Mouse (Mus musculus) olfactory bulb, adult 2 months (tissue): Measurements from ENCODE around the gene Thrap3. TPM values are rescaled to one million over a fixed set of nuclear protein-coding genes. Genes with fewer than 3 reads are reported as not detected.

Experiments used
- H3K27ac ChIP-seq: fragments of 200-500 bp; 2 replicates; pipeline ENCODE4 v1.5.1; 2012; ENCODE audit warnings: low read depth, low read length; ENCODE audit not compliant: insufficient read depth
- H3K4me1 ChIP-seq: fragments of 200-500 bp; 2 replicates; pipeline ENCODE4 v1.6.1; 2012; ENCODE audit warnings: low read length; ENCODE audit not compliant: control insufficient read depth, insufficient read depth
- H3K4me3 ChIP-seq: fragments of 200-500 bp; 2 replicates; pipeline ENCODE4 v1.5.1; 2012; ENCODE audit warnings: mild to moderate bottlenecking, low read depth, low read length, moderate library complexity; ENCODE audit not compliant: insufficient read depth
- CTCF ChIP-seq: fragments of 200-500 bp; IDR thresholded peaks from 2 replicates; pipeline ENCODE4 v1.5.1; 2012; ENCODE audit warnings: low read depth, mild to moderate bottlenecking, low read length, moderate library complexity; ENCODE audit not compliant: insufficient read depth
- POLR2A ChIP-seq: fragments of 200-500 bp; IDR thresholded peaks from 2 replicates; pipeline ENCODE4 v1.6.1; 2012; ENCODE audit warnings: mild to moderate bottlenecking, low read depth, low read length, moderate library complexity; ENCODE audit not compliant: insufficient read depth
- WGBS: fragments of 180-500 bp; shearing (Covaris S2); methylation state at CpG from one replicate; pipeline ENCODE4 v1.1.7; 2018; 5-methylcytosine and 5-hydroxymethylcytosine counted together
- polyA plus RNA-seq: library from polyadenylated mRNA; stranded (reverse); fragments of >200 nt; gene quantifications from 2 replicates; pipeline ENCODE4 v1.2.4, GENCODE M21; 2012; ENCODE audit warnings: low replicate concordance; ENCODE audit not compliant: missing spikeins, insufficient read depth, insufficient read length

Gene Thrap3
- polyA plus RNA-seq, 1 experiment, result 165 TPM

DNA sequence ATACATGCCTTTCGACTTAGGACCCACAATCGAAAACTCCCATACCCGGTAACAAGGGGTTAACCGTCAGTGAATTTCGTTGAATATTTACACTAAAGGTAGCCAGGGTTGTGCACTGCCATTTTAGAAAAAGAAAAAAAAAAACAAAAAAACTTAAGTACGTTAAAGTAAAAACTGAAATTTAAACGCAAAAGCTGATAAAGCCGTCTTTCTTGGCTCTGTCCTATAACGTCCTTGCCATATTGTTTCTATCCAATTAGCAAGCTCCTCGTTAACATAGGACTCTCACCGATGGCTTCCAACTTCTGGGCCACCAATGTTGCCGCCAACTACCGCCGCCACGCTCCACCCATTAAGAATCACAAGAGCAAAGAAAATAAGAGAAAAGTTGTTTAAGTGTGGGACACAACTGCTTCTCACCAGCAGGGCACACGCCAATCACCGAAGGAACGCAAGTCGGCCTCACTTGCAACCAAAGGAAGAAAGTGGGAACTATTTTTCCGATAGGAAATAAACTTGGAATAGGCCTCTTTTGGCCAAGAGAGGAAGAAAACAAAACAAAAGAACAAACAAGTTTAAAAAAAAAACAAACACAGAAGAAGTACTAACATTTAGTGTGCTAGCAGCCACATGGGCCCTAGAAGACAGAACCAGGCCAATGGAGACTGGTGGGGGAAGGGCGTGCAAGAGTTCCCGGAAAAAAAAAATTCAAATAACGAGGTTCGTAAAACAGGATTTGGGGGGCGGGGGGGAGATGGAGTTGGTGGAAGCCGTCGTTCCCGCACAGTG lies 852 bp downstream of the Thrap3 start:
- Histone ChIP-seq H3K4me3 (peak overlapping the region; percentile 73), H3K4me1 (peaks cover 4% of the 10 kb centered on the region; the same call in 1 of the 2 replicates), H3K27ac (peak overlapping the region; percentile 84; the same call in 1 of the 2 replicates)
- WGBS, result under 1% methylated on average over 28 of the region's 28 CpGs
- TF ChIP-seq POLR2A (no peak), CTCF (no peak)

DNA sequence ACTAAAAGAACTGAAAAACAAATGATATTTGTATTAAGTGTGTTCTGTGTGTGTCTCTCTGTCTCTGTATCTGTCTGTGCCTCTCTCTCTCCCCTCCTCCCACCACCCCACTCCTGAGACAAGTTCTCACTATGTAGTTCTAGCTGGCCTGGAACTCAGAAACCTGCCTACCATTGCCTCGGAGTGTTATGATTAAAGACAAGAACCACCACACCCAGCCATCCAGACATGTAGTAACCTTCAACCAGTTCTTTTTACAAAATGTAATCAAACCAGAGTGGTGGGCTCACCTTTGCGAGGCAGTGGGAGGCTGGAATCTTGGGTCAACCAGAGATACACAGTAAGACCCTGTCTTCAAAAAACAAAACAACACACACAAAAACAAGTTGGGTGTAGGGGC lies 1.9 kb downstream of the Thrap3 start:
- H3K27ac ChIP-seq, result no peak overlapping the region
- TF ChIP-seq CTCF (no peak), POLR2A (no peak)
- H3K4me1 ChIP-seq, result peaks cover 4% of the 10 kb centered on the region; the same call in 1 of the 2 replicates
- 34% methylated on average over 2 of the region's 2 CpGs for WGBS
- no peak overlapping the region for H3K4me3 ChIP-seq

- TF ChIP-seq POLR2A, result no peak
- no peak for TF ChIP-seq CTCF
- H3K4me3 ChIP-seq, result no peak overlapping the region
- no peak overlapping the region for H3K27ac ChIP-seq
- H3K4me1 ChIP-seq, result peaks cover 4% of the 10 kb centered on the region; the same call in 1 of the 2 replicates
- 0% methylated on average over 1 of the region's 1 CpGs for WGBS
These were observed 2.5 kb downstream of the Thrap3 start for GRCm38 (mm10) chr4:126200036-126200435.

DNA sequence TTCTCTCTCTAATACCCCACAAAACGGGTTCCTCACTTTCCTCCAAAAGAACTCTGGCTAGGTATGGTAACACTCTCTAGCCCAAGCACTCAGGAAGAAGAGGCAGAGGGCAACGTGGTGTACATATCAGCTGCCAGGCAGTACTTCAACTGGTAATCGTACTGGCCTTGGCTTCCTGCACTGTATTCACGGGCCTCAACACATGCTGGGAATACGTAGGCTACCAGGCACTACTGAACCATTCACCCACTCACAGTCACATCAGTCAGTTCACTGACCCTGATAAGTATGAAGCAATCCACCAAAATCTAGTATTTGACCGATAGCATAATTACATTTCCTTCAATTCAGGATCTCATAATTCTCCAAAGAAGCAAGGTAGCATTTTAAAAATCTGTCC lies 3.0 kb downstream of the Thrap3 start:
- Histone ChIP-seq H3K4me1 (peaks cover 4% of the 10 kb centered on the region; the same call in 1 of the 2 replicates), H3K4me3 (no peak overlapping the region), H3K27ac (no peak overlapping the region)
- TF ChIP-seq CTCF (no peak), POLR2A (no peak)
- 41% methylated on average over 6 of the region's 6 CpGs for WGBS

GRCm38 (mm10) chr4:126197485-126197884 lies 5.1 kb downstream of the Thrap3 start:
- no peak for TF ChIP-seq POLR2A
- no peak for TF ChIP-seq CTCF
- 48% methylated on average over 3 of the region's 3 CpGs for WGBS

GRCm38 (mm10) chr4:126194916-126195315 lies 7.6 kb downstream of the Thrap3 start:
- TF ChIP-seq POLR2A (no peak), CTCF (no peak)
- Histone ChIP-seq H3K4me3 (no peak overlapping the region), H3K27ac (no peak overlapping the region), H3K4me1 (peaks cover 4% of the 10 kb centered on the region; the same call in 1 of the 2 replicates)
- 94% methylated on average over 4 of the region's 4 CpGs for WGBS

More at GRCm38 (mm10) chr4:126197485-126197884, 5.1 kb downstream of the Thrap3 start:
- H3K4me3 ChIP-seq, result no peak overlapping the region
- H3K4me1 ChIP-seq, result peaks cover 4% of the 10 kb centered on the region; the same call in 1 of the 2 replicates
- no peak overlapping the region for H3K27ac ChIP-seq

DNA sequence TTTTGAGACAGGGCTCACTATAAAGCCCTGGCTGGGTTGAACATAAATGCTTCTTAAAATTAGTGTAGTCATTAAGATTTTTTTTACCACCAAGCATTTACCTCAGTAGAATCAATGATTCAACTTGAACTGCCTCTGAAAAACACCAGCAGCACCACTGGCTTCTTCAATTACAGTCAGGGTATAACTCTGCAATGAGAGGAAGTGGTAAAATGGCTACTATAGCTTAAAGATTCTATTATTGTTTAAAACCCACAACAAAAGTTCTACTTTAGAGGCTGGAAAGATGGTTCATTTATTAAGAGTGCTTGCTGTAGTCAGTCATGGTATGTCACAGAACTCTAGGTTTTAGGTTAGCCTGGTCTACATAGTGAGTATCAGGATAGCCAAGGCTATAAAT lies 8.3 kb downstream of the Thrap3 start:
- Histone ChIP-seq H3K27ac (no peak overlapping the region), H3K4me1 (peaks cover 4% of the 10 kb centered on the region; the same call in 1 of the 2 replicates), H3K4me3 (no peak overlapping the region)
- TF ChIP-seq POLR2A, result no peak
- no peak for TF ChIP-seq CTCF

GRCm38 (mm10) chr4:126190636-126191035 lies 11.9 kb downstream of the Thrap3 start:
- no peak overlapping the region for H3K27ac ChIP-seq
- WGBS, result 81% methylated on average over 2 of the region's 2 CpGs
- H3K4me3 ChIP-seq, result no peak overlapping the region
- TF ChIP-seq CTCF (no peak), POLR2A (no peak)
- peaks cover 2% of the 10 kb centered on the region; the same call in 1 of the 2 replicates for H3K4me1 ChIP-seq

DNA sequence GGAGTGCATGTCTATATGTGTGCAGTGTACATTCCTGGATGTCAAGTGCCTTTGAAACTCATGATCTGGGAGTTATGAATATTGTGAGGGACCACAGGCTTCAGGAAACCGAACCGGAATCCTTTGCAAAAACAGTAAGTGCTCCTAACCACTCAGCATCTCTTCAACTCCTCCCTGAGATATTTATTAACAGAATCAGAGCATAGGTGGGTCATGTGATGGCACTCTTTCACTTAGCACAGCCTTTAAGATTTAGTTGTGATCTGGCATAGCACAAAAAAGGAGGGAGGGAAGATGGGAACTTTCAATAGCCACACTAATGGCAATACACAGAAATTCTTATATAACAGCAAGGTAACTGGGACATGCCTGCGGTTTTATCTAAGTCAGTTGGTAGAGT lies 15.5 kb downstream of the Thrap3 start:
- WGBS, result 81% methylated on average over 3 of the region's 3 CpGs
- Histone ChIP-seq H3K4me3 (no peak overlapping the region), H3K27ac (no peak overlapping the region)

More for the DNA sequence above, 15.5 kb downstream of the Thrap3 start:
- TF ChIP-seq POLR2A, result no peak
- TF ChIP-seq CTCF, result no peak
- H3K4me1 ChIP-seq, result peaks cover 2% of the 10 kb centered on the region; the same call in 1 of the 2 replicates
